Mouse (Mus musculus) myocyte (in vitro differentiated cells): ENCODE results near the gene 4930449I24Rik.
"Not testable (repeated sequence)": the region's sequence is repeated elsewhere in the genome, so short reads cannot be mapped to it uniquely, and the experiment has no call there.

Source experiments
- E2F4 ChIP-seq: IDR thresholded peaks from one replicate; pipeline ENCODE4 v1.6.1; 2011; ENCODE audit warnings: mild to moderate bottlenecking, control low read depth, moderate library complexity; ENCODE audit not compliant: insufficient read depth
- MAX ChIP-seq: IDR thresholded peaks from one replicate; pipeline ENCODE4 v1.6.1; 2011; ENCODE audit warnings: low read depth, mild to moderate bottlenecking, control low read depth
- MYOD1 ChIP-seq, 3 experiments: IDR thresholded peaks; one replicate each; pipeline ENCODE4 v1.6.1; 2011; ENCODE audit warnings: control low read depth in 2 of 3, low read depth in 2 of 3, mild to moderate bottlenecking in 2 of 3, moderate library complexity in 1 of 3; ENCODE audit not compliant: insufficient read length in 2 of 3, control insufficient read depth in 1 of 3
- MYOG ChIP-seq, 3 experiments: IDR thresholded peaks; one replicate each; pipeline ENCODE4 v1.6.1; 2011; ENCODE audit warnings: control low read depth in 2 of 3, low read depth in 2 of 3, mild to moderate bottlenecking in 2 of 3; ENCODE audit not compliant: insufficient read length in 2 of 3, control insufficient read depth in 1 of 3, insufficient read depth in 1 of 3
- POLR2A ChIP-seq: IDR thresholded peaks from one replicate; pipeline ENCODE4 v1.6.1; 2011; ENCODE audit warnings: low read depth, mild to moderate bottlenecking, control low read depth, moderate library complexity; ENCODE audit not compliant: insufficient read length
- POLR2AphosphoS2 ChIP-seq: IDR thresholded peaks from one replicate; pipeline ENCODE4 v1.6.1; 2011; ENCODE audit warnings: low read depth, control low read depth; ENCODE audit not compliant: insufficient read length
- REST ChIP-seq: IDR thresholded peaks from one replicate; pipeline ENCODE4 v1.6.1; 2011; ENCODE audit warnings: mild to moderate bottlenecking, control low read depth, moderate library complexity; ENCODE audit not compliant: insufficient read depth, insufficient read length
- USF1 ChIP-seq: IDR thresholded peaks from one replicate; pipeline ENCODE4 v1.6.1; 2011; ENCODE audit warnings: low read depth, mild to moderate bottlenecking, control low read depth, moderate library complexity

DNA sequence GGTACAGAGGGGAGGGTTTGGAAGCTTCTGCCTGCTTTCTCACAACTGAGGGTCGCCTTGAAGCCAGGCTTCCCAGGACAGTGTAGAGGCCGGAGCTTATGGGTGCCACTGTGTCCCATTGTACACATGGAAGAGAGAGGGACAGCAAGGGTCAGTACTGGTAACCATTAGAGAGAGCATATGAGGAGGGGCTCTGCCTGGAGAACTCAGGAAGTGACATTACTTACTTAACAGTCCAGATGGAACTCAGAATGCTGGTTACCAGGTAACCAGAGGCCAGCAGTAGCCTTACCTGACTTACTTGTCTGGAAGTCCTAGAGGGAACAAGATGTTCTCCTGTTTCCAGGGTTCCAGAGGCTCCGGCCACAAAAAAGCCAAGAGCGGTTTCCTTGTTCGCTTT lies 11.6 kb downstream of the 4930449I24Rik start, which contains the start of gene Gm3402:
- not testable (repeated sequence) for TF ChIP-seq POLR2A; USF1; MYOD1 (IDR thresholded peaks at IDR 0.05; ENCODE audit: control insufficient read depth in 1 of 3, insufficient read length in 2 of 3, low read depth in 2 of 3); MAX; REST; POLR2AphosphoS2; E2F4; MYOG (IDR thresholded peaks at IDR 0.05; ENCODE audit: control insufficient read depth in 1 of 3, insufficient read depth in 1 of 3, insufficient read length in 2 of 3, low read depth in 2 of 3)
